Mouse (Mus musculus) heart, embryonic 16.5 days (tissue): ENCODE data around the gene Polr2f. TPM values are rescaled to one million over a fixed set of nuclear protein-coding genes. Genes with fewer than 3 reads are reported as not detected.

Experiments
- ATAC-seq: fragments of 200-750 bp; cut with Nextera tagmentation; replicated peaks from 2 replicates; pipeline ENCODE4 v1.8.0; 2017; ENCODE audit warnings: moderate number of reproducible peaks; ENCODE audit not compliant: insufficient read depth, low FRiP score; ENCODE audit errors: extremely low read depth
- H3K27ac ChIP-seq: fragments of 300-500 bp; sonication (generic); 2 replicates; pipeline ENCODE4 v1.5.1; 2014; ENCODE audit warnings: mild to moderate bottlenecking, low read length, control low read depth, moderate library complexity
- H3K27me3 ChIP-seq: fragments of 300-500 bp; sonication (generic); 2 replicates; pipeline ENCODE4 v1.6.1; 2014; ENCODE audit warnings: low read length, mixed read lengths; ENCODE audit not compliant: control insufficient read depth, insufficient read depth
- H3K36me3 ChIP-seq: fragments of 300-500 bp; sonication (generic); 2 replicates; pipeline ENCODE4 v1.6.1; 2014; ENCODE audit not compliant: control insufficient read depth, insufficient read depth
- H3K4me1 ChIP-seq: fragments of 300-500 bp; sonication (generic); 2 replicates; pipeline ENCODE4 v1.6.1; 2014; ENCODE audit warnings: low read length, mixed read lengths; ENCODE audit not compliant: control insufficient read depth, insufficient read depth
- H3K4me2 ChIP-seq: fragments of 300-500 bp; sonication (generic); 2 replicates; pipeline ENCODE4 v1.6.1; 2014; ENCODE audit warnings: low read depth, mild to moderate bottlenecking, control low read depth, low read length
- H3K4me3 ChIP-seq: fragments of 300-500 bp; sonication (generic); 2 replicates; pipeline ENCODE4 v1.5.1; 2014; ENCODE audit warnings: mild to moderate bottlenecking, control low read depth, low read length
- H3K9ac ChIP-seq: fragments of 300-500 bp; sonication (generic); 2 replicates; pipeline ENCODE4 v1.6.1; 2014; ENCODE audit warnings: low read length, control low read depth
- H3K9me3 ChIP-seq: fragments of 300-500 bp; sonication (generic); replicated peaks from 2 replicates; pipeline ENCODE4 v1.6.1; 2016; ENCODE audit warnings: low read length; ENCODE audit not compliant: control insufficient read depth
- WGBS: fragments of 180-500 bp; shearing (Covaris S2); extraction: QIAGEN DNeasy Blood & Tissue Kit; methylation state at CpG from one replicate; pipeline ENCODE4 v1.1.7; 2014; 5-methylcytosine and 5-hydroxymethylcytosine counted together
- polyA plus RNA-seq: library from polyadenylated mRNA; unstranded; fragments of >200 nt; fragmentation: Nextera tagmentation; extraction: Ambion mirVana; gene quantifications from 2 replicates; pipeline ENCODE4 v1.2.1, GENCODE M21; 2015

Gene Polr2f
- polyA plus RNA-seq, 1 experiment from 2014 or later = 262 TPM

DNA sequence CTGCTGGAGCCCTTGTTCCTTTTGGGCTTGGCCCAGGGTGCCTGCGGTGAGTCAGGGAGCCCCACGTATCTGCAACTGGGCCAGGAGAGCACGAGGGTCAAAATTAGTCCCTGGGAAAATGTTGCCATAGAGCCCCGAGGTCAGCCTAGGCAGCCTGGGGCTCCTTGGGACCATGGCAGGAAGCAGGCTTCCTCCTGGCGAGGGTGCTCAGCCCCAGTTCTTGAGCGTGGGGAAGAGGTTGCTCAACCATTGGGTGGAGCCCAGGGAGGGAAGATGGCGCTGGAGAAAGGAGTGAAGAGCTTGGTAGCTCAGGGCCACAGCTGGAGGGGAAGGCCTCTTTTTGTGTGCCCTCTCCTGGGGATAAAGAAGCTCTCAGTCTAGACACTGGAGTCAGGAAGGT, 21.5 kb downstream of the Polr2f start:
- 66% methylated on average over 7 of the region's 7 CpGs for WGBS

DNA sequence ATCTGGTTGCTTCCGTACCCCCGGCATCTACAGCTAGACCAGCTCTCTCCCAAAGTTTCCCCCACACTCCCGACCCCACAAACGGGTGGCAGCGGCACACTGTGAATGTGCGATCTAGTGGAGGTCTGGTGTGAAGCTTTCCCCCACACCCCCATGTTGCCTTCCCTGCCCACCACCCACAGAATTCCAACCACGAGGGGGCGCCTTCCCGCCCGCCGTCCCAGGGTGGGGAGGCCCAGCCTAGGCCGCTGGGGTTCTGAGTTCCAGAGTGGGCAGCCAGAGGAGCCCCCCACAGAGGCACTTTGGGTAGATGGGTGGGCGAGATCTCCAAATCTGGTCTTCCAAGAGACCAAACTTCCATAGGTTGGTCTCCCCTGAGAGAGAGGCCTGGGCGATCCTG, 22.0 kb downstream of the Polr2f start:
- Histone ChIP-seq H3K4me2 (no peak overlapping the region), H3K9ac (no peak overlapping the region), H3K4me1 (no peaks in the 10 kb centered on the region), H3K27me3 (peaks cover 71% of the 10 kb centered on the region), H3K9me3 (no peaks in the 10 kb centered on the region), H3K4me3 (no peak overlapping the region), H3K27ac (no peak overlapping the region), H3K36me3 (no peaks in the 10 kb centered on the region)
- ATAC-seq = no peak
- WGBS = 35% methylated on average over 14 of the region's 14 CpGs

More for the DNA sequence above, 21.5 kb downstream of the Polr2f start:
- Histone ChIP-seq H3K27me3 (peaks cover 72% of the 10 kb centered on the region), H3K36me3 (no peaks in the 10 kb centered on the region), H3K4me2 (no peak overlapping the region), H3K4me3 (no peak overlapping the region), H3K9me3 (no peaks in the 10 kb centered on the region), H3K27ac (no peak overlapping the region), H3K4me1 (no peaks in the 10 kb centered on the region), H3K9ac (no peak overlapping the region)
- ATAC-seq = no peak

DNA sequence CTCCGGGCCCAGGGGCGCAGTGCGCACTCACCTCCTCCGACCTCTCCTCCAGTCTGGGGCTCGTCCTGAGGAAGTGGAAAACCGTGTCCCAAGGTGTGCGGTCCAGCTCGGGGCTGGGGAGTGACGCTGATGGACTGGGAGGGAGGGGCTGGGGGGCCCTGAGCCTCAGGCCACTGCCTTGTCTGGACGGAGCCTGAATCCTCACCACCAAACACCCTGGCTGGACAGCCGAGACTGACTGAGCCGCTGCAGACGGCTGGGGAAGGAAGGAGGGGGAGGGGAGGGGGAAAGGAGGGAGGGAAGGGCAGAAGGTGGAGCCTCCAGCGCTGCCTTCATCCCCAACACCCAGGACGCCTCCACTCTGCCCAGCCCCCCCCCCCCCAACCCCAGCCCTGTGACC, 23.4 kb downstream of the Polr2f start:
- Histone ChIP-seq H3K27me3 (peaks cover 66% of the 10 kb centered on the region), H3K4me1 (no peaks in the 10 kb centered on the region), H3K9me3 (no peaks in the 10 kb centered on the region), H3K27ac (no peak overlapping the region), H3K4me3 (no peak overlapping the region), H3K36me3 (no peaks in the 10 kb centered on the region), H3K4me2 (no peak overlapping the region), H3K9ac (no peak overlapping the region)
- no peak for ATAC-seq
- WGBS = 11% methylated on average over 14 of the region's 15 CpGs

DNA sequence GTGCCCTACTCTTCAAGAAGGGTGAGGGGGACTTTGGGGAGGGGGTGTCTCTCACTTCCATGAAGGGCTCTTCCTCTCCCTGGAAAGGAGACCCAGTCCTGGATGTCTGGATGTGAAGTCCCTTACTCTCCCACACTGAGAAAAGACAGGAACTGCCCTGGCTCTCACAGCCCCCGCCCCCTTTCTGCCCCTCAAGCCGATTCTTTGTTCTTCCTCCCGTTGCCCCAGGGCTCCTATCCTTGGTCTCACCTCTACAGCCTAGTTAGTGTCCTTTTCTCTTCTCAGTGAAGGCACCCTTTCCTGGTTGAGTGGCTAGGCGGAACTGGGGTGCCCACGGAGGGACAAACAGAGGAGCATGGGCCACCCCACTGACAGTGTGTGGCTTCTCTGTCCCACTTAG, 24.3 kb downstream of the Polr2f start, which contains the start of gene Sox10:
Sox10 (minus strand) TSS at position 101 of the 400 bp plus-strand sequence.
- 59% methylated on average over 5 of the region's 5 CpGs for WGBS

DNA sequence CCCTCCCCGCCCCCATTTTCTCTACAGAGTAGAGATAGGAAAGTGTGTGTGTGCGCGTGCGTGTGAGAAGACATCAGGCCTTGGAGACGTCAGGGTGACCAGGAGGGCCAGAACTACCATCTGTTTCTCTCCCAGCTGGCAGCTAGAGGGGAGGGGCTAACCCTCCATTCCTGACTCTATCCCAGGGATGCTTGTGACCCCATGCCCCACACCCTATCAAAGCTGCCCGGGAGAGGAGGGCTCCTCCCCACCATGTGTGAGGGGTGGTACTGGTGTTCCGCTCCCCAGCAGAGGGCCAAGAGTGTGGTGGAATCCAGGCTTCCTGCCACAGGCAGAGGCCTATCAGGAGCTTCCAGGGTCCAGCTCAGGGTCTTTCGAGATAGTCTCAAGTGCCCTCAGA, 25.9 kb downstream of the Polr2f start:
- no peak overlapping the region for H3K4me2 ChIP-seq
- WGBS = 35% methylated on average over 8 of the region's 8 CpGs
- no peak for ATAC-seq
- no peak overlapping the region for H3K4me3 ChIP-seq
- H3K4me1 ChIP-seq = no peaks in the 10 kb centered on the region
- no peaks in the 10 kb centered on the region for H3K9me3 ChIP-seq
- H3K9ac ChIP-seq = no peak overlapping the region
- H3K27ac ChIP-seq = no peak overlapping the region
- no peaks in the 10 kb centered on the region for H3K36me3 ChIP-seq
- H3K27me3 ChIP-seq = peaks cover 47% of the 10 kb centered on the region

More for the DNA sequence above, 24.3 kb downstream of the Polr2f start, which contains the start of gene Sox10:
- Histone ChIP-seq H3K4me3 (no peak within 1 kb of the TSS), H3K9ac (no peak within 1 kb of the TSS), H3K27ac (no peak within 1 kb of the TSS), H3K27me3 (peaks cover 61% of the 10 kb centered on the region), H3K4me1 (no peaks in the 10 kb centered on the region), H3K4me2 (no peak within 1 kb of the TSS), H3K9me3 (no peaks in the 10 kb centered on the region), H3K36me3 (no peaks in the 10 kb centered on the region)
- ATAC-seq = no peak

DNA sequence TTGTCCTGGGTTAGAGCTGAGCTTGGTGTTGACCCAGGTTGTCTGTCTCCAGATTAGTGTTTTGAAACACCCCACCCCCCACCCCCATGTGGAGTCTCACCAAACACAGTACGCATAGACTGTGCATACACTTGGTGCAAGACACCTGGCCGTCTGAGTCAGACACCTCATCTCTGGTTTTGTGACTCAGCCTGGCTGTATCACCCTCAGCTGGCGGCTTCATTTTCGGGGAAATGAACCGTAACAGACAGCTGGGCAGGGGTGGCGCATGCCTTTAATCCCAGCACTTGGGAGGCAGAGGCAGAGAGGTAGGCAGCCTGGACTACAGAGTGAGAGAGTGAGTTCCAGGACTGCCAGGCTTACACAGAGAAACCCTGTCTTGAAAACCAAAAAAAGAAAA, 36.1 kb downstream of the Polr2f start:
- H3K4me2 ChIP-seq = no peak overlapping the region

DNA sequence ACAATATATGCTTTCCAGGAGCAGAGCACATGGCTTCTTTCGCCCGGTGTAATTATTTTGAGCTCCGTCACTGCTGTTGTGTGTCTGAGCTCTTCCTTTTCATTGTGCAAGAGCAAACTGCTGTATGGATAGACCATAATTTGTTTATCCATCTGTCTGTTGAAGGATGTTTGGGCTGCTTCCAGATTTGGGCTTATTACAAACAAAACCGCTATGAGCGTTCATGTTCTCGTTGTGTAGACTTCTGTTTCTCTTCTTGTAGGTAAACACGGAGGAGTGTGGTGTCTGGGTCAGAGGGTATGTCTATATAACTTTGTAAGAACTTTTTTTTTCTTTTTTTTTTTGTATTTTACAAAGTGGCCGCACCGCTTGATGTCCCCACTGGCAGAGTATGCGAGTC, 44.4 kb downstream of the Polr2f start:
- no peak overlapping the region for H3K4me2 ChIP-seq
- no peak overlapping the region for H3K9ac ChIP-seq
- H3K27me3 ChIP-seq = no peaks in the 10 kb centered on the region
- H3K4me1 ChIP-seq = no peaks in the 10 kb centered on the region
- H3K36me3 ChIP-seq = no peaks in the 10 kb centered on the region
- no peak overlapping the region for H3K27ac ChIP-seq
- no peak for ATAC-seq
- 80% methylated on average over 10 of the region's 10 CpGs for whole genome bisulfite sequencing
- H3K9me3 ChIP-seq = no peaks in the 10 kb centered on the region
- no peak overlapping the region for H3K4me3 ChIP-seq

More for the DNA sequence above, 36.1 kb downstream of the Polr2f start:
- H3K4me1 ChIP-seq = no peaks in the 10 kb centered on the region
- 0 out of 2 replicates have a peak, but pooled peaks have one; percentile 21 for ATAC-seq
- H3K9ac ChIP-seq = no peak overlapping the region
- no peaks in the 10 kb centered on the region for H3K36me3 ChIP-seq
- H3K27me3 ChIP-seq = no peaks in the 10 kb centered on the region
- no peaks in the 10 kb centered on the region for H3K9me3 ChIP-seq
- H3K27ac ChIP-seq = no peak overlapping the region
- H3K4me3 ChIP-seq = no peak overlapping the region
- WGBS = 71% methylated on average over 6 of the region's 6 CpGs

DNA sequence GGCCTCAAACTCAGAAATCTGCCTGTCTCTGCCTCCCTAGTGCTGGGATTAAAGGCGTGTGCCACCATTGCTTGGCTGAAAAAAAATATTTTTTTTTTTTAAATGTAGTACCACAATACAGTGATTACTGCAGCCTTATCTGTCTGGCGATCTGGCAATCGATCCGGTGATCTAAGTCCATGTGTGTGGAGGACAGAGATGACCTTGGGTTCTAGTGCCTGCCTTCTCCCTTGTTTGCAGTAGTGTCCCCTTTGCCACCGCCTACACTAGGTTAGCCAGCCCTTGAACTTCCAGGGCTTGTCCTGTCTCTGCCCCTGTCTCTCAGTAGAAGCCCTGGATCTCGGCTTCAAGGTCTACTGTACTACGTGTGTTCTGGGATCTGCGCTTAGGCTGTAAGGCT, 47.0 kb downstream of the Polr2f start:
- Histone ChIP-seq H3K27ac (no peak overlapping the region), H3K4me2 (no peak overlapping the region), H3K27me3 (no peaks in the 10 kb centered on the region), H3K9ac (no peak overlapping the region), H3K4me1 (peaks cover 4% of the 10 kb centered on the region), H3K9me3 (0 out of 2 replicates have a peak, but pooled peaks cover 4% of the 10 kb centered on the region), H3K4me3 (no peak overlapping the region), H3K36me3 (no peaks in the 10 kb centered on the region)
- 81% methylated on average over 8 of the region's 8 CpGs for WGBS
- ATAC-seq = no peak

DNA sequence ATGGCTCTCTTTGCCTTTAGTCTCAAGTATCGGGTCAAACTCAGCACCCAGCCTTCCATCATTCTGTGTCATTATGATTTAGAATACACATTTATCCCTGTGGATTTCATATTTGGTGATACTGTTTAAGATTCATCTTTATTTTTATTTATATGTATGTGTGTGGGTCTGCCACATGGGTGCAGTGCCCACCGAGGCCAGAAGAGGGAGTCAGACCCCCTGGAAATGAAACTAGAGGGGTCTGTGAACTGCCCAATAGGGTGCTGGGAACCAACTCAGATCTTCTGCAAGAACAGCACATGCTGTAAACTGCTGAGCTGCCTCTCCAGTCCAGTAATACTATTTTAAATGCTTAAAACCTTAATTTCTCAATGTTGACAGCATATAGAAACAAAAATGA, 50.6 kb downstream of the Polr2f start:
- Histone ChIP-seq H3K27me3 (no peaks in the 10 kb centered on the region), H3K9me3 (0 out of 2 replicates have a peak, but pooled peaks cover 4% of the 10 kb centered on the region), H3K27ac (no peak overlapping the region), H3K4me1 (peaks cover 15% of the 10 kb centered on the region), H3K36me3 (no peaks in the 10 kb centered on the region), H3K4me2 (no peak overlapping the region), H3K9ac (no peak overlapping the region), H3K4me3 (no peak overlapping the region)
- no peak for ATAC-seq
- 89% methylated on average over 2 of the region's 2 CpGs for WGBS
